Mouse (Mus musculus): Measurements from ENCODE around the gene Rflna. TPM values are rescaled to one million over a fixed set of nuclear protein-coding genes. Genes with fewer than 3 reads are reported as not detected.

Gene Rflna
- 7.2 and 32.9 TPM in 2 replicates for polyA plus RNA-seq (2012; rRNA removed)

GRCm38 (mm10) chr5:125002969-125003872 lies at the start of gene Rflna:
TSS of gene Rflna (plus strand) at chr5:125003221.

Other genes with a start within 250 kb of the Rflna start
- 25.5 and 25.8 TPM in 2 replicates for gene Ccdc92, start 140.8 kb upstream of the Rflna start, polyA plus RNA-seq (2012; rRNA removed)
- gene Zfp664, start 140.5 kb upstream of the Rflna start, polyA plus RNA-seq (2012; rRNA removed), result 74.9 and 87.7 TPM in 2 replicates
- gene Ncor2, start 176.0 kb downstream of the Rflna start, polyA plus RNA-seq (2012; rRNA removed), result 46.7 and 60.3 TPM in 2 replicates

All from central nervous system, embryonic 14 days (tissue).